ENCODE assay signal across 9 mouse cellular contexts in genomic region chr2:33581449-33581777, GRCm38 (mm10). TPM values are rescaled to one million over a fixed set of nuclear protein-coding genes. Genes with fewer than 3 reads are reported as not detected.
DNase-seq lines count a peak whose midpoint lies in the region; ATAC-seq lines count a peak whose summit lies in the region.
"Had no signal": no experiment of that assay in that cellular context is flagged by ENCODE, and none has a peak within 500 bp of the region (broad histone marks: within the 10 kb centered on the region; RNA-seq: fewer than 3 reads in every experiment).

No protein-coding gene starts in this region.

- peak; percentile 50 for DNase-seq in embryo, embryonic 10 days (ENCODE audit: low spot score)
- no peak for DNase-seq in embryo, embryonic 9.5 days (ENCODE audit: extremely low spot score)
- DNase-seq in midbrain, embryonic 10.5 days (ENCODE audit: low spot score): peak; percentile 48
- DNase-seq in urinary bladder, postnatal 4 days (ENCODE audit: low spot score in 2 of 2): no peak
- no peak for DNase-seq in left cerebral cortex, postnatal 4 days
- DNase-seq: cerebellum, adult 11-12 months had no signal

- no peak for ATAC-seq in midbrain, embryonic 16.5 days
- no peak for ATAC-seq in limb, embryonic 15.5 days (ENCODE audit: insufficient number of reproducible peaks, low FRiP score, low TSS enrichment, low read depth)
- ATAC-seq in activated CD4-positive, CD25-positive, alpha-beta regulatory T cell, adult 4 months: no peak

- H3K36me3 ChIP-seq in midbrain, embryonic 10.5 days: no peaks in the 10 kb centered on the region
- no peaks in the 10 kb centered on the region for H3K36me3 ChIP-seq in midbrain, embryonic 16.5 days (ENCODE audit: control insufficient read depth, insufficient read depth, low read length)
- no peaks in the 10 kb centered on the region for H3K36me3 ChIP-seq in limb, embryonic 15.5 days

- peaks cover 100% of the 10 kb centered on the region for H3K27me3 ChIP-seq in midbrain, embryonic 10.5 days (ENCODE audit: low read depth, poor library complexity, severe bottlenecking)
- peaks cover 45% of the 10 kb centered on the region for H3K27me3 ChIP-seq in midbrain, embryonic 16.5 days (ENCODE audit: control insufficient read depth, insufficient read depth, low read depth, low read length)
- H3K27me3 ChIP-seq in limb, embryonic 15.5 days: peaks cover 48% of the 10 kb centered on the region

- H3K27ac ChIP-seq in midbrain, embryonic 10.5 days (replicated peaks): peak overlapping the region; percentile 50
- no peak overlapping the region for H3K27ac ChIP-seq in midbrain, embryonic 16.5 days (ENCODE audit: low read length)
- no peak overlapping the region for H3K27ac ChIP-seq in limb, embryonic 15.5 days

- H3K4me1 ChIP-seq in midbrain, embryonic 10.5 days: peaks cover 67% of the 10 kb centered on the region
- peaks cover 34% of the 10 kb centered on the region for H3K4me1 ChIP-seq in midbrain, embryonic 16.5 days (ENCODE audit: control insufficient read depth, insufficient read depth, low read length)
- H3K4me1 ChIP-seq in limb, embryonic 15.5 days: peaks cover 63% of the 10 kb centered on the region

- H3K4me2 ChIP-seq in midbrain, embryonic 16.5 days (ENCODE audit: low read length): no peak overlapping the region
- peak overlapping the region; percentile 41 for H3K4me2 ChIP-seq in limb, embryonic 15.5 days

- H3K9ac ChIP-seq in midbrain, embryonic 16.5 days (ENCODE audit: low read depth, low read length): no peak overlapping the region
- no peak overlapping the region for H3K9ac ChIP-seq in limb, embryonic 15.5 days

- intact Hi-C loops in left cerebral cortex, postnatal 4 days (cut with DNase I): no loop called here

- H3K9me3 ChIP-seq in midbrain, embryonic 10.5 days (replicated peaks): no peaks in the 10 kb centered on the region
- H3K9me3 ChIP-seq in midbrain, embryonic 16.5 days (replicated peaks; ENCODE audit: control insufficient read depth, low read length, poor library complexity, severe bottlenecking): no peaks in the 10 kb centered on the region
- H3K9me3 ChIP-seq in limb, embryonic 15.5 days: no peaks in the 10 kb centered on the region

- 0% methylated on average over 6 of the region's 6 CpGs for WGBS in midbrain, embryonic 10.5 days
- WGBS in midbrain, embryonic 16.5 days: under 1% methylated on average over 6 of the region's 6 CpGs
- 1% methylated on average over 6 of the region's 6 CpGs for WGBS in limb, embryonic 15.5 days

- peak overlapping the region; percentile 42 for H3K4me3 ChIP-seq in midbrain, embryonic 10.5 days
- no peak overlapping the region for H3K4me3 ChIP-seq in midbrain, embryonic 16.5 days (ENCODE audit: low read depth, low read length)
- peak overlapping the region; percentile 26; the same call in 1 of the 2 replicates for H3K4me3 ChIP-seq in limb, embryonic 15.5 days

RNA-seq across cellular contexts. Expression of gene Lmx1b, which starts 58.9 kb away (rescaled TPM):
- 2.7 and 3.1 TPM in 2 replicates for polyA plus RNA-seq in midbrain, embryonic 10.5 days (2016; fragmentation: Nextera tagmentation; extraction: Ambion mirVana)
- polyA plus RNA-seq in midbrain, embryonic 16.5 days (2015; fragmentation: Nextera tagmentation; extraction: Ambion mirVana): 0.95 and 0.98 TPM in 2 replicates
- polyA plus RNA-seq in limb, embryonic 15.5 days (2015; fragmentation: Nextera tagmentation; extraction: Ambion mirVana): 2.9 and 4.1 TPM in 2 replicates
- total RNA-seq in left cerebral cortex, postnatal 4 days (2021): under 1 TPM; 0.24 to 0.26 TPM
- polyA plus RNA-seq in activated CD4-positive, CD25-positive, alpha-beta regulatory T cell, adult 4 months (2017; shearing (Covaris generic)): not detected

Comparison
In these comparisons a context has a peak if more than half of its experiments do, and no peak if none do; other contexts are left out.
1. DNase-seq: peak in embryo, embryonic 10 days (single experiment) and midbrain, embryonic 10.5 days (single experiment); none in embryo, embryonic 9.5 days (single experiment), urinary bladder, postnatal 4 days (0 of 2) and left cerebral cortex, postnatal 4 days (single experiment).